Mouse (Mus musculus): Measurements from ENCODE around the gene Rgl2. TPM values are rescaled to one million over a fixed set of nuclear protein-coding genes. Genes with fewer than 3 reads are reported as not detected.
A peak's percentile ranks its signal among the peaks of the same experiment; 100 is the strongest.
"Not testable (repeated sequence)": the region's sequence is repeated elsewhere in the genome, so short reads cannot be mapped to it uniquely, and the experiment has no call there.

The Rgl2 gene
- polyA plus RNA-seq, 1 experiment from 2014 or later, result 28.2 TPM

DNA sequence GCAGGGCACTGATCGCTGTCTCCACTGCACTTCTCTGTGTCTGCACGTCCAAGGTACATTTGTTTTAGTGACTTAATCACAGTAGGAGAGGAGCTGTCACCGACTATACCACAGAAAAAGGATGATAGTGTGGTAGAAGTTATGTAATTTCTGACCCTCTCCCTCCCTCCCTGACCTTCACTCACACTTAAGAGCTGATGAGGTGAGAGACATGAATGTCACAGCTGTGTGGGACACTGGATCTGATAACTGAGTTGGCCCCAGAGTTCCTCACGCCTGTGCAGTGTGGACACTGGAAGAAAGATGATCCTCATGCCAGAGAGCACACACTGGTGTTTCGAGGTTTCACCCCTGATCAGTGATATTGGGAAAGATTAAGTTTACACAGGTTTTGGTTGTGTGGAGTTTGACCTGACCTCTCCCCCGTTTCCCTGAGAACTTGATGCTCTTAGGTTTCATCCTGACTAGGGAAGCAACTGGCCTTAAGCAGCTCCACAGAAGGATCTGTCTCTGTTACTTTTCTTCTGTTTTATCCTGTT is 50.2 kb downstream of the Rgl2 start:
- Histone ChIP-seq H3K27ac (ENCODE audit: low read depth, low read length) (no peak overlapping the region), H3K4me3 (ENCODE audit: low read length) (no peak overlapping the region), H3K4me2 (replicated peaks; ENCODE audit: low read depth, low read length) (no peak overlapping the region), H3K4me1 (ENCODE audit: control insufficient read depth, insufficient read depth, low read length) (peaks cover 7% of the 10 kb centered on the region; the same call in 1 of the 2 replicates), H3K36me3 (ENCODE audit: control insufficient read depth, insufficient read depth, low read length) (no peaks in the 10 kb centered on the region), H3K9me3 (ENCODE audit: control insufficient read depth, low read length) (no peaks in the 10 kb centered on the region), H3K9ac (ENCODE audit: low read depth, low read length) (no peak overlapping the region), H3K27me3 (ENCODE audit: control insufficient read depth, insufficient read depth, low read length) (peaks cover 41% of the 10 kb centered on the region)
- ATAC-seq (ENCODE audit: low FRiP score, low TSS enrichment), result no peak
- WGBS, result 46% methylated on average over 6 of the region's 6 CpGs

DNA sequence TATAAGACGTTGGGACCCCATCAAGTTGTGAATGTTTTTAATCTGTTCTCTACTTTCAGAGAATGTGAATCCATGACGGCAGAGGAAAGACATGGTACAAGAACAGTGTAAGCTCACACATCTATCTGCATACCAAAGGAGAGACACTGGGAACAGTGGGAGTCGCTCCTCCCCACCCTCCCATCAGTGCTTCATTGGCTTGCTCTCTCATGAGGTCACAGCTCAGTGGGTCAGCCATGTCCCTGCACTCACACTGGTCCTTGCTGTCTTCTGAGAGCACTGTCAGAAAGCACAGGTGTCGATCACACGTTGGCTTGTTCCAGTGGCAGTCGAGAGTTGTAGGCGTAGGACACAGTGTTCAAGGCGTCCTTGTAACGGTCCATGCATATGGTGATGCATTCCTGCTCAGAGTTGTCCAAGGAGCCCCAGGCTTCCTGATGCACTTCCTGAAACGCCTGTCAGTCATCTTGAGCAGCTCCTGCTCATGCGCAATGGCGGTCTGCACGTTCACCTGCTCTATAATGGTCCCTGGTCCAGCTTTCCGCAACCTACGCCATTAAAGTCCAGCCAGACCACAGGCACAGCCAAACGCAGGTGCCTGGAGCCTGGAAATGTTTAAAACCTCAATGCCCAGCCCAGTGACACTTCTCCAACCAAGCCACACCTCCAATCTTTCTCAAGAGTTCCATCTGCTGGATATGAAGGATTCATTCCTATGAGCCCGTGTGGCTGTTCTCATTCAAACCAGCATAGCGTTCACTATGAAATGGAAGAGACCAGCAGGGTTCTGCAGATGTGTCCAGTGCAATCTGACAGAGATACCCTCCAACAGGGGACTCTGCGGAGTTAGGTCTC is 51.1 kb downstream of the Rgl2 start:
- ATAC-seq (ENCODE audit: low FRiP score, low TSS enrichment), result peak; percentile 15; the same call in 1 of the 2 replicates
- no peak overlapping the region for H3K4me2 ChIP-seq (replicated peaks; ENCODE audit: low read depth, low read length)
- H3K27ac ChIP-seq (ENCODE audit: low read depth, low read length), result no peak overlapping the region
- H3K4me3 ChIP-seq (ENCODE audit: low read length), result no peak overlapping the region
- no peaks in the 10 kb centered on the region for H3K9me3 ChIP-seq (ENCODE audit: control insufficient read depth, low read length)
- peaks cover 7% of the 10 kb centered on the region; the same call in 1 of the 2 replicates for H3K4me1 ChIP-seq (ENCODE audit: control insufficient read depth, insufficient read depth, low read length)
- H3K9ac ChIP-seq (ENCODE audit: low read depth, low read length), result no peak overlapping the region
- H3K36me3 ChIP-seq (ENCODE audit: control insufficient read depth, insufficient read depth, low read length), result no peaks in the 10 kb centered on the region
- 70% methylated on average over 19 of the region's 19 CpGs for WGBS
- peaks cover 41% of the 10 kb centered on the region for H3K27me3 ChIP-seq (ENCODE audit: control insufficient read depth, insufficient read depth, low read length)

DNA sequence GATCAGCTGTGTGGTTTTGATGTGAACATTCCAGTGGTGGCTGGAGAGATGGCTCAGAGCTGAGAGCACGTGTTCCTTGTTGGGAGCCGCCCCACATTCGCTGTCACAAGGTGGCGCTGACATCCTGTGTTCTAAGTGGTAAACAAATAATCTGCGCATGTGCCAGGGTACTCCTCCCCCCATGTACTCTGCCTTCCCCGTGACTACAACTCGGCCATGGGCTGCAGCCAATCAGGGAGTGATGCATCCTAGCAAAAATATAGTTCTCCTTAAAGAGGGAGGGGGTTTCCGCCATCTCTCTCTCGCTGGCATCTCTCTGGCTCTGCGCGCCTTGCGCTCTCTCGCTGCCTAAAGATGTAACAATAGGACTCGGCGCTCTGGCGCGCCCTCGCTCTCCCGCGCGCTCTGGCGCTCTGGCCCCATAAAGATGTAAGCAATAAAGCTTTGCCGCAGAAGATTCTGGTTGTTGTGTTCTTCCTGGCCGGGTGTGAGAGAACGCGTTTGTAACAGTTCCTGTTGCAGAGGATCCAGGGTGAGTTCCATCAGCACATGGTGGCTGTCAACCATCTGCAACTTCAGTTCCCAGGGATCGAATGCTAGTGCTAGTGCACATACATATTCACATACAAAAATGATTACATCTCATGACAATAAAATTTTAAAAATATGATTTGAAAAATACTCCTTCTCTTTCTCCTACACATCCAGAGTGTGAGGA is 52.0 kb downstream of the Rgl2 start:
- under 1% methylated on average over 27 of the region's 27 CpGs for WGBS
- not testable (repeated sequence) for H3K36me3 ChIP-seq (ENCODE audit: control insufficient read depth, insufficient read depth, low read length); H3K4me1 ChIP-seq (ENCODE audit: control insufficient read depth, insufficient read depth, low read length); H3K9me3 ChIP-seq (ENCODE audit: control insufficient read depth, low read length)
- Histone ChIP-seq H3K27ac (ENCODE audit: low read depth, low read length) (peak overlapping the region; percentile 78; the same call in 1 of the 2 replicates), H3K27me3 (ENCODE audit: control insufficient read depth, insufficient read depth, low read length) (peaks cover 39% of the 10 kb centered on the region), H3K4me3 (ENCODE audit: low read length) (peak overlapping the region; percentile 47), H3K4me2 (replicated peaks; ENCODE audit: low read depth, low read length) (peak overlapping the region; percentile 59), H3K9ac (ENCODE audit: low read depth, low read length) (peak overlapping the region; percentile 53; the same call in 1 of the 2 replicates)
- peak; percentile 91 for ATAC-seq (ENCODE audit: low FRiP score, low TSS enrichment)

DNA sequence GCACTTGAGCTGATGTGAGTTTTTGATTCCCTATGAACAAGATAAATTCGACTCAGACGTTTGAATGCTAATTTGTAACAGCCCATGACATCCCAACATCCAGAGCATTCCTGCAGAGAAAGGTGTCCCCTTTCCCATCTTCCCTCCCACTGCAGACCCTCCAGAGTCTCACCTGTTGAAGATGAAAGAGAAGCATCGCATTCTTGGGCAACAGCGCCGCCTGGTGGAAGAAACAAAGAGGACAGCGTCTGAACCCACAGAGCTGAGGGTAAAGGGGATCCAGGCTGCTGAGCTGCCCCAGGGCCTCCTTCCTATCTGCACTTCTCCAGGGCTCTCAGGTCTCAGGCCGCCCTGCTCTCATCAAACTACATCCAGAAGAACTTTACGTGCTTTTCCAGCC is 52.8 kb downstream of the Rgl2 start:
- not testable (repeated sequence) for H3K27ac ChIP-seq (ENCODE audit: low read depth, low read length); H3K9me3 ChIP-seq (ENCODE audit: control insufficient read depth, low read length); H3K4me3 ChIP-seq (ENCODE audit: low read length); H3K4me1 ChIP-seq (ENCODE audit: control insufficient read depth, insufficient read depth, low read length); H3K9ac ChIP-seq (ENCODE audit: low read depth, low read length); H3K36me3 ChIP-seq (ENCODE audit: control insufficient read depth, insufficient read depth, low read length); ATAC-seq (ENCODE audit: low FRiP score, low TSS enrichment)
- 15% methylated on average over 8 of the region's 8 CpGs for WGBS
- H3K27me3 ChIP-seq (ENCODE audit: control insufficient read depth, insufficient read depth, low read length), result peaks cover 32% of the 10 kb centered on the region
- peak overlapping the region; percentile 59 for H3K4me2 ChIP-seq (replicated peaks; ENCODE audit: low read depth, low read length)

Small RNAs within 50 kb of the gene (microRNA-seq; reads per million reads assigned to microRNA genes)
- gene Gm27740, result not detected

Other genes with a start within 250 kb of the Rgl2 start
- 375 and 422 TPM in 2 replicates for gene Hnrnpm, start 242.7 kb upstream of the Rgl2 start, polyA plus RNA-seq (2014; fragmentation: Nextera tagmentation; extraction: Ambion mirVana)
- gene March2, start 210.9 kb upstream of the Rgl2 start, polyA plus RNA-seq (2014; fragmentation: Nextera tagmentation; extraction: Ambion mirVana), result 31.2 and 46.1 TPM in 2 replicates
- gene Rab11b, start 169.0 kb upstream of the Rgl2 start, polyA plus RNA-seq (2014; fragmentation: Nextera tagmentation; extraction: Ambion mirVana), result 217 and 269 TPM in 2 replicates
- 18.4 and 19.4 TPM in 2 replicates for gene Angptl4, start 147.7 kb upstream of the Rgl2 start, polyA plus RNA-seq (2014; fragmentation: Nextera tagmentation; extraction: Ambion mirVana)
- gene Kank3, start 119.0 kb upstream of the Rgl2 start, polyA plus RNA-seq (2014; fragmentation: Nextera tagmentation; extraction: Ambion mirVana), result 49.9 and 52.1 TPM in 2 replicates
- gene Rps28, start 105.0 kb upstream of the Rgl2 start, polyA plus RNA-seq (2014; fragmentation: Nextera tagmentation; extraction: Ambion mirVana), result 1,210 and 1,489 TPM in 2 replicates
- 504 and 675 TPM in 2 replicates for gene Ndufa7, start 105.0 kb upstream of the Rgl2 start, polyA plus RNA-seq (2014; fragmentation: Nextera tagmentation; extraction: Ambion mirVana)
- 111 and 121 TPM in 2 replicates for gene Cd320, start 86.5 kb upstream of the Rgl2 start, polyA plus RNA-seq (2014; fragmentation: Nextera tagmentation; extraction: Ambion mirVana)
- not detected in 2 replicates for gene Gm7029, start 55.7 kb upstream of the Rgl2 start, polyA plus RNA-seq (2014; fragmentation: Nextera tagmentation; extraction: Ambion mirVana)
- gene Kifc1, start 38.9 kb upstream of the Rgl2 start, polyA plus RNA-seq (2014; fragmentation: Nextera tagmentation; extraction: Ambion mirVana), result 6.2 and 20.8 TPM in 2 replicates
- not detected in 2 replicates for gene Platr17, start 24.4 kb upstream of the Rgl2 start, polyA plus RNA-seq (2014; fragmentation: Nextera tagmentation; extraction: Ambion mirVana)
- gene Daxx, start 20.1 kb upstream of the Rgl2 start, polyA plus RNA-seq (2014; fragmentation: Nextera tagmentation; extraction: Ambion mirVana), result 31.9 and 50.8 TPM in 2 replicates
- 17.4 and 24.6 TPM in 2 replicates for gene Tapbp, start 13.6 kb upstream of the Rgl2 start, polyA plus RNA-seq (2014; fragmentation: Nextera tagmentation; extraction: Ambion mirVana)
- 11.1 TPM in 2 replicates for gene Zbtb22, start 13.6 kb upstream of the Rgl2 start, polyA plus RNA-seq (2014; fragmentation: Nextera tagmentation; extraction: Ambion mirVana)
- 169 and 211 TPM in 2 replicates for gene Pfdn6, start 10.8 kb downstream of the Rgl2 start, polyA plus RNA-seq (2014; fragmentation: Nextera tagmentation; extraction: Ambion mirVana)
- gene Wdr46, start 11.1 kb downstream of the Rgl2 start, polyA plus RNA-seq (2014; fragmentation: Nextera tagmentation; extraction: Ambion mirVana), result 26.5 and 37.8 TPM in 2 replicates
- 2.8 and 3.3 TPM in 2 replicates for gene B3galt4, start 21.9 kb downstream of the Rgl2 start, polyA plus RNA-seq (2014; fragmentation: Nextera tagmentation; extraction: Ambion mirVana)
- gene Vps52, start 26.3 kb downstream of the Rgl2 start, polyA plus RNA-seq (2014; fragmentation: Nextera tagmentation; extraction: Ambion mirVana), result 24.9 and 40.8 TPM in 2 replicates
- gene Rps18, start 26.5 kb downstream of the Rgl2 start, polyA plus RNA-seq (2014; fragmentation: Nextera tagmentation; extraction: Ambion mirVana), result 2,014 and 2,736 TPM in 2 replicates
- gene H2-K1, start 70.8 kb downstream of the Rgl2 start, polyA plus RNA-seq (2014; fragmentation: Nextera tagmentation; extraction: Ambion mirVana), result 11.2 and 18.8 TPM in 2 replicates
- gene Ring1, start 95.1 kb downstream of the Rgl2 start, polyA plus RNA-seq (2014; fragmentation: Nextera tagmentation; extraction: Ambion mirVana), result 5.5 and 12.4 TPM in 2 replicates
- 46.0 and 53.0 TPM in 2 replicates for gene H2-Ke6, start 98.5 kb downstream of the Rgl2 start, polyA plus RNA-seq (2014; fragmentation: Nextera tagmentation; extraction: Ambion mirVana)
- gene Slc39a7, start 102.1 kb downstream of the Rgl2 start, polyA plus RNA-seq (2014; fragmentation: Nextera tagmentation; extraction: Ambion mirVana), result 70.3 and 86.0 TPM in 2 replicates
- gene Rxrb, start 102.3 kb downstream of the Rgl2 start, polyA plus RNA-seq (2014; fragmentation: Nextera tagmentation; extraction: Ambion mirVana), result 22.2 and 28.0 TPM in 2 replicates
- 1.9 and 2.1 TPM in 2 replicates for gene Col11a2, start 109.9 kb downstream of the Rgl2 start, polyA plus RNA-seq (2014; fragmentation: Nextera tagmentation; extraction: Ambion mirVana)
- 0.51 and 0.76 TPM in 2 replicates for gene H2-Oa, start 162.8 kb downstream of the Rgl2 start, polyA plus RNA-seq (2014; fragmentation: Nextera tagmentation; extraction: Ambion mirVana)
- gene H2-DMa, start 190.0 kb downstream of the Rgl2 start, polyA plus RNA-seq (2014; fragmentation: Nextera tagmentation; extraction: Ambion mirVana), result 16.1 and 19.3 TPM in 2 replicates
- 153 and 178 TPM in 2 replicates for gene Brd2, start 193.1 kb downstream of the Rgl2 start, polyA plus RNA-seq (2014; fragmentation: Nextera tagmentation; extraction: Ambion mirVana)
- 18.5 and 21.9 TPM in 2 replicates for gene H2-DMb2, start 213.8 kb downstream of the Rgl2 start, polyA plus RNA-seq (2014; fragmentation: Nextera tagmentation; extraction: Ambion mirVana)
- 4.1 and 4.2 TPM in 2 replicates for gene H2-DMb1, start 223.5 kb downstream of the Rgl2 start, polyA plus RNA-seq (2014; fragmentation: Nextera tagmentation; extraction: Ambion mirVana)